Mouse (Mus musculus): ENCODE results near the gene Fblim1. TPM values are rescaled to one million over a fixed set of nuclear protein-coding genes. Genes with fewer than 3 reads are reported as not detected.

Fblim1 gene
- polyA plus RNA-seq (2014; fragmentation: Nextera tagmentation; extraction: Ambion mirVana) = 32.6 and 34.2 TPM in 2 replicates

DNA sequence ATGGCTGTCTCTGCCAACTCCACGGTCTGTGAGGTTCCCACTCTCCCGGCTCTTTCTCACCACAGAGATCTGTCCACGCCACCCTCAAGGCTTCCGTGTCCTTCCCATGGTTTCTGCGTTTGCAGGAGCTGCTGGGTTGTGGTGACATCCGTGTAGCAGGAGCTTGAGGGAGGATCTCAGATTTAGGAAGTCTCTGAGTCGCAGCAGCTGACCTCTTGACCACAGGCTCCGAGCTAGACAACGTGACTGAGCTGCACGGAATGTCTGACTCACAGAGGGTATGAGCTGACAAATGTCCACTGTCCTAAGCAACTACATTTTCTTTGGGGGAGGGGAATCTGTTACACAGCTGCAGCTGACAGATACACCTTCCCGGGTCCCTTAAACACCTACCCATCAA lies at the start of gene Fblim1:
Gene Fblim1, minus strand, starts transcription at position 236 of the 400 bp plus-strand sequence.
- Histone ChIP-seq H3K4me3 (replicated peaks; ENCODE audit: low read depth, low read length) (no peak within 1 kb of the TSS), H3K36me3 (ENCODE audit: control insufficient read depth, insufficient read depth, low read length) (no peaks in the 10 kb centered on the region), H3K4me2 (ENCODE audit: low read length) (no peak within 1 kb of the TSS), H3K27me3 (ENCODE audit: control insufficient read depth, insufficient read depth, low read length) (no peaks in the 10 kb centered on the region), H3K9ac (replicated peaks; ENCODE audit: low read length) (no peak within 1 kb of the TSS), H3K9me3 (ENCODE audit: control insufficient read depth, low read length) (no peaks in the 10 kb centered on the region), H3K4me1 (ENCODE audit: control insufficient read depth, insufficient read depth, low read length) (no peaks in the 10 kb centered on the region), H3K27ac (replicated peaks; ENCODE audit: low read depth, low read length) (no peak within 1 kb of the TSS)
- no peak for DNase-seq
- ATAC-seq (ENCODE audit: low FRiP score, low TSS enrichment) = no peak
- WGBS = 91% methylated on average over 11 of the region's 11 CpGs

DNA sequence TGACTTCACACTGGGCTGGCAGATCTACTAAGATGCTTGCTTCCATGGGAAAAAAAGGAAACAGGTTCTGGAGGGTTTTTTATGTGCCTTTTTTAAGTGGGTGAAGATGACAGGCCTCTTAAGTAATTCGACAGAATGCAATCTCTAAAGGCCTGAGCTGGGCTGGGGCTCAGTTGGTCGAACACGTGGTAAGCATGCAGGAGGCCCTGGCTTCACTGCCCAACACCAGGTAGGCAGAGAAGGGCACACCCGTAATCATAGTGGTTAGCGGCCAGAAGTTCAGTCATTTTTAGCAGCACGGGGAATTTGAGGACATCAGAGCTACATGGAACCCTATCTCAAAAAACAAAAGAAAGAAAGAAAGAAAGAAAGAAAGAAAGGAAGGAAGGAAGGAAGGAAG lies 48.6 kb upstream of the Fblim1 start:
- 94% methylated on average over 6 of the region's 6 CpGs for WGBS
- Histone ChIP-seq H3K9ac (replicated peaks; ENCODE audit: low read length) (no peak overlapping the region), H3K27me3 (ENCODE audit: control insufficient read depth, insufficient read depth, low read length) (no peaks in the 10 kb centered on the region), H3K9me3 (ENCODE audit: control insufficient read depth, low read length) (no peaks in the 10 kb centered on the region), H3K36me3 (ENCODE audit: control insufficient read depth, insufficient read depth, low read length) (peaks cover 27% of the 10 kb centered on the region), H3K4me1 (ENCODE audit: control insufficient read depth, insufficient read depth, low read length) (peaks cover 4% of the 10 kb centered on the region; the same call in 1 of the 2 replicates), H3K4me3 (replicated peaks; ENCODE audit: low read depth, low read length) (no peak overlapping the region), H3K27ac (replicated peaks; ENCODE audit: low read depth, low read length) (no peak overlapping the region), H3K4me2 (ENCODE audit: low read length) (no peak overlapping the region)
- DNase-seq = no peak
- ATAC-seq (ENCODE audit: low FRiP score, low TSS enrichment) = no peak

DNA sequence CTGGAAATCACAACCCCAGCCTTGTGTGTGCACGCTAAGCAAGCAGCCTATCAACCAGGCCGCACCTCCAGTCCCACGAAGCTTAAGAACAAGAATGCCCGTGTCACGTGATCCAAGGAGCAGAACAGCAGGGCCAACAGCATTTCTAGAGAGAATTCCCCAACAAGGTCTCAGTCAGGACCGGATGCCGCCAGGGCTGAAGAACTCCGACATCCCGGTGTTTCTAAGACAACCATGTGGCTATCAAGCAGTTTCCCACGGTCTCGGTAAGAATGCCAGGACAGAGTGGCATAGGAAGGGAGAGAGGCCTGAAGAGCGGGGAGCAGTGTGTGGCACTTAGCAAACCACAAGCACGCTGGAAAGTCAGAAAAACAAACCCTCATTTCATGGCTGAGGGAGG lies 47.9 kb upstream of the Fblim1 start:
- ATAC-seq (ENCODE audit: low FRiP score, low TSS enrichment) = no peak
- DNase-seq = no peak
- Histone ChIP-seq H3K9ac (replicated peaks; ENCODE audit: low read length) (no peak overlapping the region), H3K27ac (replicated peaks; ENCODE audit: low read depth, low read length) (no peak overlapping the region), H3K4me1 (ENCODE audit: control insufficient read depth, insufficient read depth, low read length) (peaks cover 4% of the 10 kb centered on the region; the same call in 1 of the 2 replicates), H3K4me2 (ENCODE audit: low read length) (no peak overlapping the region), H3K4me3 (replicated peaks; ENCODE audit: low read depth, low read length) (no peak overlapping the region), H3K27me3 (ENCODE audit: control insufficient read depth, insufficient read depth, low read length) (no peaks in the 10 kb centered on the region), H3K9me3 (ENCODE audit: control insufficient read depth, low read length) (no peaks in the 10 kb centered on the region), H3K36me3 (ENCODE audit: control insufficient read depth, insufficient read depth, low read length) (peaks cover 30% of the 10 kb centered on the region)
- 93% methylated on average over 13 of the region's 13 CpGs for WGBS

DNA sequence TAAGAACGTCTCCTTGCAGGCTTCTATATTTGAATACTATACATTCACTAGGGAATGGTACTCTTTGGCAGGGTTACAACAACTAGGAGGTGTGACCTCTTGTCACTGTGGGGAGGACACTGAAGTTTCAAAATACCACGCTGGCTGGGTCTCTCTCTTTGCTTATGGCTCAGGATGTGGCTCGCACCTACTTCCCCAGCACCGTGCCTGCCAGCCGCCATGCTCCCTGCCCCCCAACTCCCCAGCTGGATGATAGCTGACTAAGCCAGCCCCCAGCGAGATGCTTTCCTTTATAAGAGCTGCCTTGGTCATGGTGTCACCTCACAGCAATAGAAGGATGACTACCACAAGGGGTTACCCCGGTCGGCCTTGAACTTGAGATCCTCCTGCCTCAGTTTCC lies 47.1 kb upstream of the Fblim1 start:
- Histone ChIP-seq H3K27ac (replicated peaks; ENCODE audit: low read depth, low read length) (no peak overlapping the region), H3K27me3 (ENCODE audit: control insufficient read depth, insufficient read depth, low read length) (no peaks in the 10 kb centered on the region), H3K4me2 (ENCODE audit: low read length) (no peak overlapping the region), H3K4me1 (ENCODE audit: control insufficient read depth, insufficient read depth, low read length) (peaks cover 4% of the 10 kb centered on the region; the same call in 1 of the 2 replicates), H3K9ac (replicated peaks; ENCODE audit: low read length) (no peak overlapping the region), H3K9me3 (ENCODE audit: control insufficient read depth, low read length) (no peaks in the 10 kb centered on the region), H3K4me3 (replicated peaks; ENCODE audit: low read depth, low read length) (no peak overlapping the region), H3K36me3 (ENCODE audit: control insufficient read depth, insufficient read depth, low read length) (peaks cover 27% of the 10 kb centered on the region; the same call in 1 of the 2 replicates)
- WGBS = 96% methylated on average over 8 of the region's 8 CpGs
- DNase-seq (no peak), ATAC-seq (ENCODE audit: low FRiP score, low TSS enrichment) (no peak)

DNA sequence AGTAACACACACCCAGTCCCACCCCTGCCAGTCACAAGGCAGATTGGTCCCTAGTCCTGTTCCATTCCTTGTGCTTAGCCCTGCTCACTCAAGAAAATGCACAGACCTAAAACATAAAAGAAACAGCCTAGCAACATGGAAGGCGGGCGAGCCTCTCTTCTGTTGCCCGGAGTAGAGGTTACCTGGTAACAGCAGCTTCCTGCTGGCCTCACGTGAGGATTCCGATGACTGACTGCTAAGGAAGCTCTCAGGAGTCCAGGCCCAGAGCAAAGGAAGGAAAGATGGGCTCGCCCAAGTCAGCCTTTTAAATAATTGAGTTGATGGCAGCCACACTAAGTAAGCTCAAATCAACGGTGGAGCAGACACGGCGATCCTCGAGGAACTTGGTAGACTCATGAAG lies 46.0 kb upstream of the Fblim1 start:
- WGBS = 80% methylated on average over 10 of the region's 10 CpGs
- no peak overlapping the region for H3K9ac ChIP-seq (replicated peaks; ENCODE audit: low read length)
- no peak overlapping the region for H3K4me3 ChIP-seq (replicated peaks; ENCODE audit: low read depth, low read length)
- H3K36me3 ChIP-seq (ENCODE audit: control insufficient read depth, insufficient read depth, low read length) = peaks cover 26% of the 10 kb centered on the region; the same call in 1 of the 2 replicates
- H3K9me3 ChIP-seq (ENCODE audit: control insufficient read depth, low read length) = no peaks in the 10 kb centered on the region
- H3K27ac ChIP-seq (replicated peaks; ENCODE audit: low read depth, low read length) = 0 out of 2 replicates have a peak overlapping the region, but pooled peaks have one; percentile 8
- no peak for ATAC-seq (ENCODE audit: low FRiP score, low TSS enrichment)
- no peaks in the 10 kb centered on the region for H3K27me3 ChIP-seq (ENCODE audit: control insufficient read depth, insufficient read depth, low read length)
- DNase-seq = no peak
- peaks cover 4% of the 10 kb centered on the region; the same call in 1 of the 2 replicates for H3K4me1 ChIP-seq (ENCODE audit: control insufficient read depth, insufficient read depth, low read length)
- no peak overlapping the region for H3K4me2 ChIP-seq (ENCODE audit: low read length)

DNA sequence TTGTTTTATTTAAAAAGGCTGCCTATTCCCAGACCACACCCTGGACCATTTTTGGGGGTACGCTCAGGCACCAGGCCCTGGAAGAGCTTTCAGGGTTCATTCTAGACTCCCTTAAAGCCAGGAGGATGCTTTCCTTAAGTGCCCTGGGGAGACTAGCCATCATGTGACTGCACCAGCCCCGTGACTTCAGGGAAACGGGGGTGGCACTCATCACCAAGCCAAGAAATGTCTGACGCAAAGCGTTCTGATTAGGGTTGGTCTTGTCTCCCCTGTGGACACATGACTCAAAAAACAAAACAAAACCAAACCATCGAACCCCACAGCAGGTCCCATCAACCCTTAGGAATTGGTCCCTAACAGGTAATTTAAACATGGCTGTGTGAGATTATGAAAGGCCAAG lies 45.4 kb upstream of the Fblim1 start:
- Histone ChIP-seq H3K4me2 (ENCODE audit: low read length) (no peak overlapping the region), H3K27ac (replicated peaks; ENCODE audit: low read depth, low read length) (no peak overlapping the region), H3K36me3 (ENCODE audit: control insufficient read depth, insufficient read depth, low read length) (peaks cover 26% of the 10 kb centered on the region; the same call in 1 of the 2 replicates), H3K4me3 (replicated peaks; ENCODE audit: low read depth, low read length) (no peak overlapping the region), H3K27me3 (ENCODE audit: control insufficient read depth, insufficient read depth, low read length) (no peaks in the 10 kb centered on the region), H3K4me1 (ENCODE audit: control insufficient read depth, insufficient read depth, low read length) (peaks cover 4% of the 10 kb centered on the region; the same call in 1 of the 2 replicates), H3K9me3 (ENCODE audit: control insufficient read depth, low read length) (no peaks in the 10 kb centered on the region), H3K9ac (replicated peaks; ENCODE audit: low read length) (no peak overlapping the region)
- no peak for DNase-seq
- 86% methylated on average over 6 of the region's 6 CpGs for WGBS
- ATAC-seq (ENCODE audit: low FRiP score, low TSS enrichment) = no peak

DNA sequence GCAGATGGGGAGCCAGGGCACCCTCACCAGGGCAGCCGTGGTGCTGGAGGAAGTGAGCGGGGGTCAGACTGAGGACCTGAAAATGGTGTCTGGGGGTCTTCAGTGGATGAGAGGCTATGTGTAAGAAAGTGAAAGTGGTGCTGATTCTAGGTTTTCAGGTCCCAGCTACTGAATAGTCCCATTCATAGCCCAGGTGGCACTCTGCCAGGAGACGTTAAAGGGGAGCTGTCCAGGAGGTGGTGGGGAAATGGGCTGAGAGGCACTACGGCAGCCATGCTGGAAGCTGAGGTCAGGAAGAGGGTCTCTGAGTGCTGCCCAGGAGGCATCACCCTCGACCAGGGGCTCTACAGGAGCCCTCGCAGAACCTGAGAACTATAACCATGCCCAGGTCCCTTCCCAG lies 43.3 kb upstream of the Fblim1 start:
- no peak overlapping the region for H3K9ac ChIP-seq (replicated peaks; ENCODE audit: low read length)
- DNase-seq = peak; percentile 61
- WGBS = 82% methylated on average over 6 of the region's 6 CpGs

DNA sequence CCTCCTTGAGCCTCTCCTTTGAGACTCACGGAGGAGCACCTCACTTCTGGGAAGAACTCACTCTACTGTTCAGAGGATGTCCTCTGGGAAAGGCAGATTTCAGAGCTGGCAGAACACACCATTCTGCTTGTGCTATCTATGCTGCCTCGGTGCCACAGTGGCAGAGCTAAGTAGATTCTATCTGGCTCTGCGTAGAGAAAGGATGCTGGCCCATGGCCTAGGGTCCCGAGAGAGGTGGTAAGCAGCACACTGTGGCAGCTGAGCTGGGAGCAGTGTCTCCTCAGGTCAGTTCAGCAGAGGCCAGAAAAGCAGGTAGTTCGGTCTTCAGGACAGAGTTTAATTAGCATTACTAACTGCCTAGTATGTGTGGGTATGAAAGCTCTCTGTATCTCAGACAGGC lies 42.4 kb upstream of the Fblim1 start:
- H3K4me3 ChIP-seq (replicated peaks; ENCODE audit: low read depth, low read length) = no peak overlapping the region
- no peak overlapping the region for H3K4me2 ChIP-seq (ENCODE audit: low read length)
- ATAC-seq (ENCODE audit: low FRiP score, low TSS enrichment) (no peak), DNase-seq (no peak)
- H3K36me3 ChIP-seq (ENCODE audit: control insufficient read depth, insufficient read depth, low read length) = peaks cover 20% of the 10 kb centered on the region; the same call in 1 of the 2 replicates
- no peak overlapping the region for H3K27ac ChIP-seq (replicated peaks; ENCODE audit: low read depth, low read length)
- 92% methylated on average over 5 of the region's 5 CpGs for WGBS
- H3K4me1 ChIP-seq (ENCODE audit: control insufficient read depth, insufficient read depth, low read length) = no peaks in the 10 kb centered on the region
- no peaks in the 10 kb centered on the region for H3K9me3 ChIP-seq (ENCODE audit: control insufficient read depth, low read length)
- no peak overlapping the region for H3K9ac ChIP-seq (replicated peaks; ENCODE audit: low read length)
- H3K27me3 ChIP-seq (ENCODE audit: control insufficient read depth, insufficient read depth, low read length) = no peaks in the 10 kb centered on the region

More for the DNA sequence above, 43.3 kb upstream of the Fblim1 start:
- Histone ChIP-seq H3K4me2 (ENCODE audit: low read length) (no peak overlapping the region), H3K27me3 (ENCODE audit: control insufficient read depth, insufficient read depth, low read length) (no peaks in the 10 kb centered on the region), H3K9me3 (ENCODE audit: control insufficient read depth, low read length) (no peaks in the 10 kb centered on the region), H3K36me3 (ENCODE audit: control insufficient read depth, insufficient read depth, low read length) (peaks cover 25% of the 10 kb centered on the region; the same call in 1 of the 2 replicates), H3K4me3 (replicated peaks; ENCODE audit: low read depth, low read length) (no peak overlapping the region), H3K4me1 (ENCODE audit: control insufficient read depth, insufficient read depth, low read length) (peaks cover 2% of the 10 kb centered on the region; the same call in 1 of the 2 replicates), H3K27ac (replicated peaks; ENCODE audit: low read depth, low read length) (0 out of 2 replicates have a peak overlapping the region, but pooled peaks have one; percentile 41)
- no peak for ATAC-seq (ENCODE audit: low FRiP score, low TSS enrichment)

DNA sequence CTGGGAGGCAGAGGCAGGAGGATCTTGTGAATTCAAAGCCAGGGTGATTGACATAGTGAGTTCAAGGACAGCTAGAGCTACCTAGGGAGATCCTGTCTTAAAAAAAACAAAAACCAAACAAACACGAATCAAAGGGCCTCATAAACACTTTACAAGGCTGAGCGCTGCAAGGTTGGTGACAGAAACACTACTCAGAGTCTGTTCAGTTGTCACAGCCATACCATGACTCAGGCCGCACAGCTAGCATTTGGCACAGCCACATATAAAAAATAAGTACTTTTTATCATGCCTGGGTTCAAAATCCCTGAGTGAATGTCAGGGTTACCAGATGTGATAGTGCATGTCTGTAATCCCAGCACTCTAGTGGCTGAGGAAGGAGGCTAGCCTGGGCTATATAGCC lies 41.3 kb upstream of the Fblim1 start:
- Histone ChIP-seq H3K9ac (replicated peaks; ENCODE audit: low read length) (no peak overlapping the region), H3K27me3 (ENCODE audit: control insufficient read depth, insufficient read depth, low read length) (no peaks in the 10 kb centered on the region), H3K4me3 (replicated peaks; ENCODE audit: low read depth, low read length) (no peak overlapping the region), H3K9me3 (ENCODE audit: control insufficient read depth, low read length) (no peaks in the 10 kb centered on the region), H3K4me2 (ENCODE audit: low read length) (no peak overlapping the region), H3K36me3 (ENCODE audit: control insufficient read depth, insufficient read depth, low read length) (peaks cover 21% of the 10 kb centered on the region), H3K4me1 (ENCODE audit: control insufficient read depth, insufficient read depth, low read length) (no peaks in the 10 kb centered on the region), H3K27ac (replicated peaks; ENCODE audit: low read depth, low read length) (no peak overlapping the region)
- DNase-seq (no peak), ATAC-seq (ENCODE audit: low FRiP score, low TSS enrichment) (no peak)
- 96% methylated on average over 3 of the region's 3 CpGs for WGBS
